Mouse (Mus musculus): ENCODE measurements around the gene Zfyve26. TPM values are rescaled to one million over a fixed set of nuclear protein-coding genes. Genes with fewer than 3 reads are reported as not detected.

Gene Zfyve26
- 10 to 100 TPM; 14.4 to 15.5 TPM for total RNA-seq (2021)
- long read RNA-seq, experiment 1, full-length matches to known transcripts, result 1 of 3 reads
- long read RNA-seq, experiment 1, partial matches to known transcripts, result 0 of 3 reads
- long read RNA-seq, experiment 1, other reads (novel, unspliced or antisense), result 2 of 3 reads
- long read RNA-seq, experiment 2, partial matches to known transcripts, result 8 of 8 reads
- long read RNA-seq, experiment 2, other reads (novel, unspliced or antisense), result 0 of 8 reads

GRCm38 (mm10) chr12:79296126-79296816 is at the start of gene Zfyve26:
TSS of gene Zfyve26 (minus strand) at chr12:79296304.
- DNase-seq (ENCODE audit: low spot score), result peak; percentile 93

- DNase-seq (ENCODE audit: low spot score), result no peak
Observed at GRCm38 (mm10) chr12:79341291-79341845, 45.3 kb upstream of the Zfyve26 start.

GRCm38 (mm10) chr12:79340513-79340912 is 44.4 kb upstream of the Zfyve26 start:
- DNase-seq (ENCODE audit: low spot score), result no peak

GRCm38 (mm10) chr12:79338791-79339190 is 42.7 kb upstream of the Zfyve26 start:
- DNase-seq (ENCODE audit: low spot score), result no peak

GRCm38 (mm10) chr12:79331722-79332121 is 35.6 kb upstream of the Zfyve26 start:
- no peak for DNase-seq (ENCODE audit: low spot score)

GRCm38 (mm10) chr12:79330571-79330970 is 34.5 kb upstream of the Zfyve26 start:
- no peak for DNase-seq (ENCODE audit: low spot score)

GRCm38 (mm10) chr12:79327868-79328267 is 31.8 kb upstream of the Zfyve26 start:
- no peak for DNase-seq (ENCODE audit: low spot score)

GRCm38 (mm10) chr12:79326745-79327144 is 30.6 kb upstream of the Zfyve26 start:
- no peak for DNase-seq (ENCODE audit: low spot score)

GRCm38 (mm10) chr12:79326236-79326635 is 30.1 kb upstream of the Zfyve26 start:
- DNase-seq (ENCODE audit: low spot score), result no peak

- DNase-seq (ENCODE audit: low spot score), result peak; percentile 8
Observed at GRCm38 (mm10) chr12:79322539-79322938, 26.4 kb upstream of the Zfyve26 start.

GRCm38 (mm10) chr12:79320895-79321294 is 24.8 kb upstream of the Zfyve26 start:
- no peak for DNase-seq (ENCODE audit: low spot score)

- no peak for DNase-seq (ENCODE audit: low spot score)
Observed at GRCm38 (mm10) chr12:79317339-79317738, 21.2 kb upstream of the Zfyve26 start.

GRCm38 (mm10) chr12:79313721-79314120 is 17.6 kb upstream of the Zfyve26 start:
- DNase-seq (ENCODE audit: low spot score), result no peak

GRCm38 (mm10) chr12:79306013-79306412 is 9.9 kb upstream of the Zfyve26 start:
- no peak for DNase-seq (ENCODE audit: low spot score)

- DNase-seq (ENCODE audit: low spot score), result no peak
Observed at GRCm38 (mm10) chr12:79305131-79305530, 9.0 kb upstream of the Zfyve26 start.

- DNase-seq (ENCODE audit: low spot score), result peak; percentile 35
Observed at GRCm38 (mm10) chr12:79301802-79302201, 5.7 kb upstream of the Zfyve26 start.

GRCm38 (mm10) chr12:79297884-79298636 is 2.0 kb upstream of the Zfyve26 start:
- DNase-seq (ENCODE audit: low spot score), result no peak

- peak; percentile 81 for DNase-seq (ENCODE audit: low spot score)
Observed at GRCm38 (mm10) chr12:79297121-79297576, 1.0 kb upstream of the Zfyve26 start, which contains the start of gene Rad51b. TSS of gene Rad51b (plus strand) at chr12:79297282.

GRCm38 (mm10) chr12:79292874-79293273 is 3.2 kb downstream of the Zfyve26 start:
- no peak for DNase-seq (ENCODE audit: low spot score)

GRCm38 (mm10) chr12:79282595-79282994 is 13.5 kb downstream of the Zfyve26 start:
- no peak for DNase-seq (ENCODE audit: low spot score)

GRCm38 (mm10) chr12:79279513-79280115 is 16.5 kb downstream of the Zfyve26 start:
- no peak for DNase-seq (ENCODE audit: low spot score)
